Mouse (Mus musculus) cerebellum, adult (tissue): ENCODE data around the gene Zfp78.

Source experiments
- ATAC-seq: cut with Nextera tagmentation; 2 replicates; pipeline ENCODE4 v1.9.2; 2017; ENCODE audit warnings: mild to moderate bottlenecking, moderate library complexity, mixed read lengths; ENCODE audit not compliant: insufficient number of reproducible peaks, low FRiP score, low TSS enrichment

Zfp78 gene

DNA sequence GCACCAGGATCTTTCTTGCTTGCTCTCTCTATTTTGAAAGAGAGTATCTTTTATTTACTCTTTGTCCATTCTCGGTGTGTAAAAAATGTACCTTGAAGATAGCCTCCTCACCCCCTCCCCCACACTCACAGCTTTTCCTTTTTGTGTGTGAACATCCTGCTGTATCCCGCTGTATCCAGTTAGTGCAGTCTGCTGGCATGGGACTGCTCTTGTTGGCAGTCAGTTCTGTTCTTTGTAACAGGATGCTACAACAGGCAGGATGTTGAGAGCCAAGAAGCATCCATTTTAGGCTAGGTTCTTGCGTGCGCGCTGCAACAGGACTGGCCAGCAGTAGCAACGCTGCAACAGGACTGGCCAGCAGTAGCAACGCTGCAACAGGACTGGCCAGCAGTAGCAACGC is 23.9 kb downstream of the Zfp78 start:
- ATAC-seq = no peak

DNA sequence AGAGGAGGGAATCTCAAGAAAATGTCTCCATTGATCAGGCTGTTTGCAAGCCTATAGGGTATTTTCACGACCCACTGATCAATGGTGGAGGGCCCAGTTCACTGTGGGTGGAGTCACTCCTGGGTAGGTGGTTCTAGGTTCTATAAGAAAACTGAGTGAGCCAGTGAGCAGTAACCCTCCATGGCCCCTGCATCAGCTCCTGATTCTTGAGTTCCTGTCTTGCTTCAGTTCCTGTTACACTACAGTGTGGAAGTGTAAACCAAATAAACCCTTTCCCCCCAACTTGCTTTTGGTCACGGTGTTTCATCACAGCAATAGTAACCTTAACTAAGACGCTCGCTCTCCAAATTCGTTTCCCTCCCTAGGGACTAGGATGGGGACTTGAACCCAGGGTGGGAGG is 25.9 kb downstream of the Zfp78 start:
- no peak for ATAC-seq

DNA sequence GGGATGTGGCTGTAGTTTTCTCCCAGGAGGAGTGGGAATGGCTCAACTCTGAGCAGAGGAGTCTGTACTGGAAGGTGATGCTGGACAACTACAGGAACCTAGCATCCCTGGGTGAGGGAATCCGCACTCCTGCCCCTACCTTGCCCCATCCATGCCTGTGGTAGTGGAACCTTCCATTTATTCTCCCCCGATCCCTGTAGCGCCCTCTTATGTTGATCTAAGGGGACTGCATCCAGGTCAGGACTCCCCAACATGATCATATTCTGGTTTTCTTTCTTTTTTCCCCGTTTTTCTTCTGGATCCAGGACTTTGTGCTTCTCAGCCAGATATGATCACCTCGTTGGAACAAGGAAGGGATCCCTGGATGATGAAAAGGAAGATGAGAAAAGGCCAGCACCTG is 26.4 kb downstream of the Zfp78 start:
- no peak for ATAC-seq

DNA sequence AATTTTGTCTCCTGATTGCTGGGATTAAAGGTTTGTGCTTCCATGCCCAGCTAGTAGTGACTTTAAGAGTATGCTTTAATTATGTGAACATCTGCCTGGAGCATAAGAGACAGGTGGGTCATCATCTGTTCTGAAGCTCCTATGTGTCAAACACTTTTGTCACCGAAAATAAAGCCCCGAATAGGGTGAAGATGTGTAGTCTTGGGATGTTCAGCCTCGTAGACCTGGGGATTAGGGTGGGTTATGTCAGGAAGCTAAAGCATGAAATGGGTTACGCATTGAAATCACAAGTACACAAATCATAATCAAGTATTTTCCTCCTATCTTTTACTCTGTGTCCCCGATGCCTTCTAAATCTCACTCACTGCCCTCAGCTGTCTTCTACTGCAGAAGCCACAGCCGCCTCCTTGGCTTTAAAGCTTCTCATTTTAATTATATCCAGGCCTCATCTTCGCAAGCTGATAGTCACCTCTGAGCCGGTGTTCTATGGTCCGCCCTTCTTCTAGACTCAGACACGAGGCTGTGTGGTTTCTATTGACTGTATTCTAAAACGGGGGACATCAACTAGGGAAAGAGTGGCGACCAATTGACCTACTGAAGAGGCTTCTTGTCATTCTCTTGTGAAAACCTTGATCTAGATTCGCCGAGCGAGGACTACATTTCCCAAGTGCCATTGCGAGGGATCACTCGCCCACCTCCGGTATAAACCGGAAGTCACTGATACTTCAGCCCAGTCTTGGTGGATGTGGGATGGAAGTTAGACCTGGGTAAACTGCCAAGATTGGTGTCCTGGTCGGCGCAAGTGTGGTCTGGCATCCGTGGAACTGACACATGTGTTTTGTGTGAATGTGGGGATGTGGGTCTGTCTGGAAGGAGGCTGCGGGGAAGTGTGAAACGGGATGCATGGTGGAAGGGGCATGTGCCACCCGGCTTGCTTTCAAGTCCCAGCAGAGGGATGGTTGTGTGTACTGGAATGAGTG is 35.2 kb downstream of the Zfp78 start, which contains the start of gene Smim17:
Gene Smim17 (plus strand): TSS at position 720 of the 980 bp plus-strand sequence.
- ATAC-seq = peak; percentile 97

DNA sequence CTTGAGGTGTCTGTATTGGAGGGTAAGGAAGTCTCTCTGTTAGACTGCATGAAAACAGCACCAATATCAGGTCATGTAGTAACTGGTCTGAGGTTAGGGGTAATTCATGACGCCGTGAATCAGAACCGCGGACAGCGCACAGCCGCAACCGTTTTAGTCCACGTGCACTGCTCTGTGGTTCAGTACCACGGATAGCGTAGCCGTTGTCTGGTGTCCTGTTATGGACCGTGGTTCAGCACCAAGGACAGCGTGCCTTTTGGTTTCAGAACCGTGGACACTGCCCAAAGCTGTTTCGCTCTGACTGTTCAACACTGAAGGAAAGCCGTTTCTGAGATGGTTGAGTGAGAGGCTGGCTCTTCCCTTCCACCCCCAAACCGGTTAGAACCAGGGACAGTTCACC is 47.0 kb downstream of the Zfp78 start, which contains the start of gene Gm20715:
Gene Gm20715 (plus strand): TSS at position 235 of the 400 bp plus-strand sequence.
- no peak; the same call in 1 of the 2 replicates for ATAC-seq

DNA sequence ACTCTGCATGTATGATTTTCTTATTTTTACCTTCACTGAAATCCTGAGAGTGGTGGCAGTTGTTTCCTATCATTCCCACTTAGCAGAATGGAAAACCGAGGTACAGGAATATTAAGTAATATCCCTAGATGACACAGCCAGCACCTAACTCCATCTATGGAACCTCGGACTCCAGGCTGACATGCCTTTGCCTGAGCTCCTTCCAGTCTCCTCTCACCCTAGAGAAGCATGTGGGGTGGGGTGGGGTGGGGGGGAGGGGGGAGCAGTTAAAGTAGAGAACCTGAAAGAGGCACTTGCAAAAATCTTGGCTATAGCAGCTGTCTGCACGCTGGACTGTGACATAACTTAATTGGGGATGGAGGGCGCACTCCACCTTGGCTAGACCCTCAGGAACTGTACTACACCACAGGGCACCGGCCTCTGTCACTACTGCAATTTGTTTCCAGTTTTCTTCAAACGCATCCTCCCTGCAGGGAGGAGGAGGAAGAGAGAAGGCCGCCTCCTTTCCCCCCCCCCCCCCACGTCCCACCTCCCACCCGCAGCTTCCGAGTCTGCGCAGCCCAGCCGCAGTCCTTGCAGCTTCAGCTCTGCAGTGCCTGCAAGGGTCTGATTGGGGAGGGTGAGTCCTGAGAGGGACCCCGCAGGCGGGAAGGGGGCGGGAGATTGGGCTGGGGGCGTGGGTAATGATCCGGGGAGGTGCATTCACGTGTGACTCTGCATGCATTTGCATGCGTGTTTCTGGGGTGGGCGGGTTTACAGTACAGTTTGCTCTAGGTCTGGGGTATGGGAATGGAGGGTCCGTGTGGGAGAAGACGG is 51.8 kb downstream of the Zfp78 start:
- ATAC-seq = no peak

DNA sequence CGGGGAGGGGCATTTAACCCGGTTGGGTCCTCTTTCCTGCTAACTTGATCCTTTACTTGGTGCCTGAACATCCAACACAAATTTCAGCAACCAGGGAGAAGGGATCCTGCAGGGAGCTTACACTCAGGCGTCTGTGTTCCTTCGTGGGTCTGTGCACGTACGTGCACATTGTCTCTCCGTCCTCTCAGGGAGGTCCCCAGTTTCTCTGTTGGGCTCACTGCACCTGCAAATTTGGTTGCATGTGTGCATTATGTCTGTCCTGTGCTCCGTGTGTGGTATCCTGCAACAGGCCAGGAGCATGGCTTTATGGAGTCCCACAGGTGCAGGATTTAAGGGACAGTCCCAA is 52.3 kb downstream of the Zfp78 start:
- no peak for ATAC-seq

DNA sequence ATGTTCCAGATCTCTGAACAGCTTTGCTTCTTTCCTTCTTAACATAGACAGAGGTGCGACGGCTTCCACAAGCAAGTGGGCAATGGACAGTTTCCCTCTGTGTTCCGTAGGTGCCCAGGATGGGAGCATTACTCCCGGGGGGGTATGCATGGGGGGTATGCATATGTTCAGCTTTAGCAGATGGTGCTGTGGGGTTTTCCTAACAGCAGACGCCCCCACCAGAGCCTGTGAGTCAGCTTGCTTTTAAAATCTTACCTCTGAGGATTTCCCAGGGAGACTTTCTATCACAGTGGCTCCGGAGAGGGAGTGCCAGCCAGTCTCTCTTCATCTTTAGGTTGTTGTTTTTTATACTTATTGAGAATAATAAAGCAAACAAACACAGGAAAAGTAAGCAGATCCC is 56.8 kb downstream of the Zfp78 start:
- ATAC-seq = no peak

DNA sequence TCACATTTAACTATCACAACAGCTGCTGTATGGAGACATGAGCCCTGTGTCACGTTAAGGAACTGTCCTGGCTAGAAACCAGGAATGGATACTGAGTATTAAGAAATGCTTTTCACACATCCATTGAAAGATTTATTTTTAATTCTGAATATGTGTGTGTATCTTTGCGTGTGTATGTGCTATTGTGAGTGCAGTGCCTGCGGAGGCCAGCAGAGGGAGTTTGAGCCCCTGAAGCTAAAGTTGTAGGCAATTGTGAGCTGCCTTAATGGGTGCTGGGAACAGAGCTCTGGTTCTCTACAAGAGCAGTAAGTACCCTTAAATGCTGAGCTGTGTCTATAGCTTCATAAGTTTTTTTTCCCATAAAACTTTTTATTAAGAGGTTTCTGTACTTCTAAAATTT is 66.3 kb downstream of the Zfp78 start:
- ATAC-seq = no peak

DNA sequence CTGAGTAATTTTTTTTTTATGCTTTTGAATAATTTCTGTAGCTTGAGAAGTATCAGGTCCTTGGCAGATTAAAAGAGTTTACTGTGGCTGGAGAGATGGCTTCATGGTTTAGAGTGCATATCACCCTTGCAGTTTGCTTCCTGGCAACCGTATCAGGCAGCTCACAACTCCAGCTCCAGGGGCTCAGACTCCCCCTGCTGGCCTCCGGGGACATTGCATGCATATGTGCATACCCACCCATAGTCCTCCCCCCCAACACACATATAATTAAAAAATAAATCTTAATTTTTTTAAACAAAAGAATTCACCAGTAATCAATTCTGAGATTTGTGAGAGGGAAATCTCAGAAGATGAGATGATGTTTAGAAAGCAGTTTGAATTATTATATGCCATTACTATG is 67.3 kb downstream of the Zfp78 start:
- no peak for ATAC-seq
